Mouse (Mus musculus): Measurements from ENCODE around the gene Snx9. TPM values are rescaled to one million over a fixed set of nuclear protein-coding genes. Genes with fewer than 3 reads are reported as not detected.

Gene Snx9
- polyA plus RNA-seq, 1 experiment from 2014 or later: 20.8 TPM

DNA sequence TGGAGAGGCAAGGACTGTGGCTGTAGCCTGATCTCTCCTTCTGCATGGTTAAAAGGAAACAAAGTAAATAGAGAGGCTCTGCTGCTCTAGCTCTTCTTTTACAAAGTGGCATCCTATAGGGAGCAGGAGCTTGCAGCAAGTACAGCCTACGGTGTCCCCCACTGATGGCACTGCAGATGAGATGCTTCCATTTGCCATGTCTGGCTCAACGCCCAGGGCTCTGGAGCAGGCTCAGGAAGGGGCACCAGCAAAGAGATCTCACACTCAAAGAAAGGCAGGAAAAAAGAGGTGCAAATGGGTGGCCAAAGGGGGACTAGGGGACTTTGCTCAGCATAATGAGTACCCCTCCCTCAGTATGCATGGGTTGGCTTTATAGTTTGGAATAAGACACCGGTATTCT lies 7.0 kb upstream of the Snx9 start:
- ATAC-seq (ENCODE audit: low FRiP score): no peak
- Histone ChIP-seq H3K4me1 (0 out of 2 replicates have a peak, but pooled peaks cover 7% of the 10 kb centered on the region), H3K36me3 (no peaks in the 10 kb centered on the region), H3K27me3 (no peaks in the 10 kb centered on the region), H3K9ac (no peak overlapping the region), H3K4me2 (replicated peaks) (no peak overlapping the region), H3K27ac (no peak overlapping the region), H3K4me3 (no peak overlapping the region), H3K9me3 (replicated peaks) (no peaks in the 10 kb centered on the region; the same call in 1 of the 2 replicates)
- WGBS: 72% methylated on average over 3 of the region's 3 CpGs

DNA sequence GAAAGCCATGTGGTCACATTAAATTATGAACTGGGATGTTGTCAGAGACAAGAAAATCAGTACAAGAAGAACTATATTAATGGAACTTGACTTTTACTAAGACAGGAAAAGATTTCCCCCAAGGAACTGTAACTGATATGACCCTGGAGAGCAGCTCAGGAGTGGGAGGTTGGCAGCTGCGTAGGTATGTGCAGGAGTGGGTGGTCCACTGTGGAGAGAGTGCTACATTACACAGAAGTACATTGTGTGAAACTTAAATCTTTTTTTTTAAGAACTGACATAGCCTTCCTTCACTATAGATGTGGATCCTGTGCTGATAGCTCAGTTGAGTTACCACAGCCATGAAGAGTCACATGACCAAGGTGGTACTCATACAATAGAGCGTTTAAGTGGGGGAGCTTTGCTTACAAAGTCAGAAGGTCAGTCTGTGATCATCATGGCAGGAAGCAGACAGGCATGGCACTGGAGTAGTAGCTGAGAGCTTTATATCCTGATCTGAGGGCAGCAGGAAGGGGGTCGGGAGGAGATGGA lies 6.3 kb upstream of the Snx9 start:
- Histone ChIP-seq H3K9ac (no peak overlapping the region), H3K27ac (no peak overlapping the region), H3K4me2 (replicated peaks) (no peak overlapping the region), H3K4me1 (0 out of 2 replicates have a peak, but pooled peaks cover 6% of the 10 kb centered on the region), H3K27me3 (no peaks in the 10 kb centered on the region), H3K4me3 (no peak overlapping the region), H3K36me3 (no peaks in the 10 kb centered on the region), H3K9me3 (replicated peaks) (no peaks in the 10 kb centered on the region; the same call in 1 of the 2 replicates)
- no peak for ATAC-seq (ENCODE audit: low FRiP score)
- 67% methylated on average over 3 of the region's 3 CpGs for WGBS

DNA sequence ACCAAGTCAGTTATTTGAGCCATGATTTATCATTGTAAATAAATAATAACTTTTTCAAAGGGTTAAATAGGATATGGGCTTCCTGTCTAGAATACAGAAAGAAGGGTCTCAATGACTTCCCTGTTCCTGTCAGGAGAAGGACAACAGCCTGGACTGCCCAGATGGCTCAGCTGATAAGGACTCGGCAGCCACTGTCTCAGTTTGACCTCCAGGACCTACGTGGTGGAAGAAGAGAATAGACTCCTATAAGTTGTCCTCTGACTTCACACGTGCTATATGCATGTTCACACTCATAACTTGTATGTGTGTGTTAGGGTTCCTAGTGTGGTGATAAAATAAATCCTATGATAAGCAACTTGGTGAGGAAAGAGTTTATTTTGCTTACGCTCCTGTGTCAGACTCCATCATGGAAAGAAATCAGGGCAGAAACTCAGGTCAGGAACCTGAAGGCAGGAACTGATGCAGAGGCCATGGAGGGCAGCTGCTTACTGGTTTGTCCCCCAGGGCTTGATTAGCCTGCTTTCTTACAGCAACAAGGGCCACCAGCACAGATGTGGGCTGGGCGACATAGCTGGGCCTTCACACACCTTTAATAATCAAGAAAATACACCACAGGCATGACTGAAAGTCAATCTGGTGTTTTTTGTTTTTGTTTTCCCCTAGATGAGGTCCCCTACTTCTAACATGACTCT lies 1.4 kb upstream of the Snx9 start:
- no peaks in the 10 kb centered on the region for H3K27me3 ChIP-seq
- H3K9me3 ChIP-seq (replicated peaks): no peaks in the 10 kb centered on the region; the same call in 1 of the 2 replicates
- no peak overlapping the region for H3K9ac ChIP-seq
- peaks cover 11% of the 10 kb centered on the region for H3K4me1 ChIP-seq
- no peak overlapping the region for H3K4me3 ChIP-seq
- WGBS: 72% methylated on average over 5 of the region's 5 CpGs
- H3K27ac ChIP-seq: no peak overlapping the region
- no peaks in the 10 kb centered on the region for H3K36me3 ChIP-seq
- H3K4me2 ChIP-seq (replicated peaks): no peak overlapping the region
- no peak for ATAC-seq (ENCODE audit: low FRiP score)

DNA sequence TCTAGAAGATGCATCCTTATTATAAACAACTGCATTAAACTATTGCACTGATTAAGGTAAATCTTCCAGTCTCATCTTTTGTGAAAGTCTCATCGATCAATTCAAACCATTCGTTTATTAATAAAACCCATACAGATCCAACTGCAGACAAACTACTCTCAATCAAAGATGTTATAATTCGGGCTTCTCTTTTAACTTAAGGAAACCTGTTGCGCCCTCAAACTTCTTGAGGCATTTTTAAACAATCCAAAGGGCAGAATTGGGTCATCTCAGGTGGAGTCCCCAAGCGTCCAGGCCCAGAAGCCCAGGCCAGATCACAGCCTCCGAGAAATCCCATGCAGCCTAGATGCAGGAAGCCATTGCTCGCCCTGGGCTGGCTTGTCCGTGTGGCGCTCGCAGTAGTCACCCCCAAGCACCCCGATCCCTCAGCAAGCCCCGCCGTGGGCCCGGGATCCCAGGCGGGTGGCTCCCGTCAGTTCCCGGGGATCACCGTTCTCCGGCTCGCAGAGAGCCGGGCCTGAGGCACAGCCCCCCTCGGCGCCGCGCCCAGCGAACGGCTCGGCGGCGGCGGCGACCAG lies 490 bp upstream of the Snx9 start:
- Histone ChIP-seq H3K27me3 (no peaks in the 10 kb centered on the region), H3K4me3 (peak overlapping the region; percentile 77), H3K4me2 (replicated peaks) (peak overlapping the region; percentile 67), H3K9ac (peak overlapping the region; percentile 95), H3K27ac (peak overlapping the region; percentile 95), H3K4me1 (peaks cover 11% of the 10 kb centered on the region), H3K9me3 (replicated peaks) (no peaks in the 10 kb centered on the region; the same call in 1 of the 2 replicates), H3K36me3 (no peaks in the 10 kb centered on the region)
- 6% methylated on average over 32 of the region's 32 CpGs for WGBS
- ATAC-seq (ENCODE audit: low FRiP score): peak; percentile 69

DNA sequence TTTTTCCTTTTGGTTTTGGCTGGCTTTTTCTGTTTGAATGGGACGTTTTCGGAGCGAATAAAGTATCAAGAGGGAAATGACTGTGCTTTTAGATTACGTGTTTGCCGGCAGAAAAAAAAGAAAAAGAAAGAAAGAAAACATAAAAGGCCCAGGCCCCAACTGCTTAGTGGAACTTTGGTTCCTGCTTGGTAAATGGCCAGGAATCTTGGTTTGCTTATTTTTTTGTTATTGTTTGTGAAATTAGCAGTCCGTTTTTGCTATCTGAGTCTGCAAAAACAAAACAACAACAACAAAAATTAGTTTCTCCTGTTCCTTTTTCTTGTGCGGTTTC lies 779 bp downstream of the Snx9 start:
- ATAC-seq (ENCODE audit: low FRiP score): no peak
- no peaks in the 10 kb centered on the region for H3K36me3 ChIP-seq
- peak overlapping the region; percentile 95 for H3K9ac ChIP-seq
- H3K9me3 ChIP-seq (replicated peaks): no peaks in the 10 kb centered on the region
- H3K4me2 ChIP-seq (replicated peaks): peak overlapping the region; percentile 67
- no peaks in the 10 kb centered on the region for H3K27me3 ChIP-seq
- H3K27ac ChIP-seq: peak overlapping the region; percentile 95
- peaks cover 20% of the 10 kb centered on the region for H3K4me1 ChIP-seq
- peak overlapping the region; percentile 77 for H3K4me3 ChIP-seq
- 0% methylated on average over 7 of the region's 7 CpGs for WGBS

DNA sequence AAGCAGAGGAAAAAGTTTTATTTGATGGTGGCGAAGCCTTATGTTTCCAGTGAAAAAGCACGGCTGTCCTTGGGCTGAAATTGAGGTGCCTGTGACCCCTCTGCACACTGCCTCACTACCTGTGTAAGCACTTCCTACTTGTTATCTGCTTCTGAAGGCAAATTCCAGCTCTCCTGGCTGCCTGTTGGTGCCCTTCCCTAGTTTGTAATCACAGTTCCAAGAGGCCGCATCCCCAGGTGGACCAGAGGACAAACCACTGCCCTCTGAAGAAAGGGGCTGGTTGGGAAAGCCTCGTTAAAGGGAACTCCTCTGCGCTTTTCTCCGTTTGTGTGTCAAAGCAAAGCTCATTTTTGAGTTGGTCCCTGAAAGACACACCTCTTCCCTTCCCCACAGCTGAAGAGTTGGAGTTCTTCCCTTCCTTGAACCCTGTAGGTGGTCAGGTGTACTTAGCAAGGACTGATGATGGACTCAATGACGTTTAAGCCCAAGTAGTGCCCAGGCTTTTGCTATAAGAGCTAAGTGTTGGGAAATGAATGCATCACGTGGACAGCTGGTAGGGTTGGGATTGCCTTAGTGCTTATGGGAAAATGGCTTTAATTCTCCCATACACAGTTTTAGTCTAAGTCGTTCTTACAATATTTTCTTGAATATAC lies 2.0 kb downstream of the Snx9 start:
- no peaks in the 10 kb centered on the region for H3K27me3 ChIP-seq
- H3K4me3 ChIP-seq: no peak overlapping the region
- no peaks in the 10 kb centered on the region for H3K36me3 ChIP-seq
- peaks cover 20% of the 10 kb centered on the region for H3K4me1 ChIP-seq
- no peaks in the 10 kb centered on the region for H3K9me3 ChIP-seq (replicated peaks)
- no peak overlapping the region for H3K9ac ChIP-seq
- no peak overlapping the region for H3K27ac ChIP-seq
- peak overlapping the region; percentile 24 for H3K4me2 ChIP-seq (replicated peaks)
- ATAC-seq (ENCODE audit: low FRiP score): no peak
- 83% methylated on average over 9 of the region's 9 CpGs for WGBS

DNA sequence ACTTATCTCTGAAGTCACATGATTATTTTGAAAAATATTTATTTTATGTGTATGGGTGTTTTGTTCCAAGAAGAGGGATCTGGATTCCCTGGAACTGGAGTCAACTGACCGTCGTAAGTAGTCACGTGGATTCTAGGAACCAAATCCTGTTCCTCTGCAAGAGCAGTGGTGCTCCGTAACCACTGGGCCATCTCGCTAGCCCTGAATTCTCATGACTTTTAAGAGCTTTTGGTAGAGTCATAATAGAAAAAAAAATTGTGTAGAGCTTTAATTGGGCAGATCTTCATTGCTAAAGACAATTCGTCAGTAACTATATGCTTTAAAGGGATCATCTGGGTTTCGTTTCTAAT lies 2.5 kb downstream of the Snx9 start:
- Histone ChIP-seq H3K4me1 (peaks cover 21% of the 10 kb centered on the region), H3K4me2 (replicated peaks) (no peak overlapping the region), H3K9me3 (replicated peaks) (no peaks in the 10 kb centered on the region), H3K27ac (no peak overlapping the region), H3K4me3 (no peak overlapping the region), H3K9ac (no peak overlapping the region), H3K27me3 (no peaks in the 10 kb centered on the region), H3K36me3 (no peaks in the 10 kb centered on the region)
- ATAC-seq (ENCODE audit: low FRiP score): no peak
- 91% methylated on average over 7 of the region's 7 CpGs for WGBS

DNA sequence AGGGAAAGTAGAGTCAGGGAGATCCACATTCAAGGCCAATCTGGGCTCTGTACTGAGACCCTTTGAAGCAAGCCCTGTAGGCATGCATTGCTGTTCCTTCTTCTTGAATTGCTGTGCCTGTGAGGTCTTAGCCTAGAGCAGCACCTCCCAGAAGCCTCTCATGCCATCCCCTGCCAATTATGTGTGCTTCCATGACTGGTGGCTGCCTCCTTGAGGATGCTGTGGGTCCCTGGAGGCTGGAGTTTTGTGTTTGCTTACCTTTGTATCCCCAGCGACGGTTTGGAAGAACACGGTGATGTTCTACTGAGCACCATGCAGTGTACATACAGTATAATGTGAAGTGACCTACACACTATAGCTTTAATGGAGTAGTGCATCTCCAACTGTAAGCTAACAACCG lies 4.2 kb downstream of the Snx9 start:
- no peak overlapping the region for H3K27ac ChIP-seq
- H3K9ac ChIP-seq: no peak overlapping the region
- no peaks in the 10 kb centered on the region for H3K27me3 ChIP-seq
- H3K4me1 ChIP-seq: peaks cover 33% of the 10 kb centered on the region
- ATAC-seq (ENCODE audit: low FRiP score): no peak
- H3K9me3 ChIP-seq (replicated peaks): no peaks in the 10 kb centered on the region
- 77% methylated on average over 4 of the region's 4 CpGs for WGBS
- H3K4me2 ChIP-seq (replicated peaks): no peak overlapping the region
- H3K4me3 ChIP-seq: no peak overlapping the region
- H3K36me3 ChIP-seq: no peaks in the 10 kb centered on the region

DNA sequence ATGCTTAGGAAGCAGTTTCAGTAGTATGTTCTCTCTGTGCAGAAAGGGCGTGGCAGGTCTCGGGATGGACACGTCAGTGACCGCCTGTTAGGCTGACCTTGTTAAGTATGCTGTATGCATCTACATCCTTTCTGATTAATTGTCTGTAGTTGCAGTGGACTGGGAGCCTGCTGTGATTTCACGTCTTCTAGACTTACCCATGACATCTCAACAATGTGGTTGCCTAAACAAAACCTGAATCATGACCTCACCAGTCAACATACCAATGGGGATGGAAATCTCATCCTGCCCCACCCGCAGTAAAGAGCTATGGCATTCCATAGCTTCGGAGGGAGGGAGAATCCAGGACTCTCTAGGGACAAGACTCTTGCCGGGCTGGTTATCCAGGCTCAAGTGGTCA lies 5.0 kb downstream of the Snx9 start:
- Histone ChIP-seq H3K9ac (no peak overlapping the region), H3K4me3 (no peak overlapping the region), H3K4me2 (replicated peaks) (no peak overlapping the region), H3K4me1 (peaks cover 33% of the 10 kb centered on the region), H3K9me3 (replicated peaks) (no peaks in the 10 kb centered on the region), H3K27ac (no peak overlapping the region), H3K27me3 (no peaks in the 10 kb centered on the region), H3K36me3 (no peaks in the 10 kb centered on the region)
- ATAC-seq (ENCODE audit: low FRiP score): no peak
- WGBS: 44% methylated on average over 8 of the region's 8 CpGs

DNA sequence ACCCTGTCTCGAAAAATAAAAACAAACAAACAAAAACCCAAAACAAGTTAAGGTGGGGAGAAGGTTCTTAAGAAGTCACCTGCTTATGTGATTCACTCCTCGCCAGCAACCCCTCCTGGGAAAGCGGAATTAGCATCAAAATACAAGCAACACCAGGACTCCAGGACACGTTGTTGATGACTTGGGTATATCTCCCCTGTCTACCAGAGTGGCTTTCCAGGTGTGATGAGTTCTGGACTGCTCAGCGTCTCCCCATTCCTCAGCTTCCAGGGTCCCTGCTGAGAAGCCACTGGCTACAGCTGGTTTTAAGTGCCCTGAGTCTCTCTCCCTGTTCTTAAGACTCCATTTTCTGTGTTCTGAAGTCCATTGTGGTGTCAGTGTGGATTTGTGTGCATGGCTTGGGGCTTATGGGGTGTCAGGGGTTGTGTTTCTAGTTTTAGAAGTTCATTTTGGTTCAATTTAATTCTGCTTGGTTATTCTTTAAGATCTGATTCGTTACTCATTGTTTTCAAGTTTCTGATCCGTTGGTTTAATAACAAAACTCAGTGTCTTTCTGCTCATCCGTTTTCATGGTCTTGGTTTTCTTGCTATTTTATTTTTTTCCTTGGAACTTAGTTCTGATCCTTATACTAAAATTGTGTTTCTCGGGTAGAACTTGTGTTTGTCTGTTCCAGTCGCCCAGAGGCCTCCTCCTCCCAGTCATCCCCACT lies 7.7 kb downstream of the Snx9 start:
- Histone ChIP-seq H3K4me1 (peaks cover 21% of the 10 kb centered on the region), H3K27me3 (no peaks in the 10 kb centered on the region), H3K27ac (peak overlapping the region; percentile 67; the same call in 1 of the 2 replicates), H3K4me2 (replicated peaks) (peak overlapping the region; percentile 51), H3K4me3 (peak overlapping the region; percentile 19; the same call in 1 of the 2 replicates), H3K9me3 (replicated peaks) (no peaks in the 10 kb centered on the region), H3K36me3 (no peaks in the 10 kb centered on the region), H3K9ac (peak overlapping the region; percentile 54; the same call in 1 of the 2 replicates)
- WGBS: 64% methylated on average over 10 of the region's 10 CpGs
- no peak for ATAC-seq (ENCODE audit: low FRiP score)

DNA sequence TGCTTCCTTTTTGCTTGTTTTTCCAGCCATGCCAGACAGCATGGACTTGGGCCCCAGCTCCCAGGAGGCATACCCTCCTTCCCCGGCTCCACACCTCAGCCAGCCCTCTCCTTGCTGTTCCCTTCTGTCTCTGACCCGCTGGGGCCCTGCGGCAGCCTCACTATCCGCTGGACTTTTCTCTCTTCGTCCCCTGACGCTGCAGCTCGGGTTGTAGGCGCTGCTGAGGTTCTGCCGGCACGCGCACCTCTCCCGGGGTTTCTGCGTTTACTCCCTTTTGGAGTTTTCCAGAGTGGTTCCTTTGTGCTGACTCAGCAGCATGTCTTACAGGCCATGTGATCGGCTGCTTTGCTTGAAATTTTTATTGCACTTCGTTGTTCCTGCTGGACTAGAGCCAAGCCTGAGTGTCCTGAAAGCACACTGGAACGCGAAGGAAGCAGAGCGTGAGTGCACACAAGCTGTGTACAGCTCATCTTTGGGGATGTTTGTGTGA lies 8.3 kb downstream of the Snx9 start:
- Histone ChIP-seq H3K4me1 (peaks cover 21% of the 10 kb centered on the region), H3K27ac (peak overlapping the region; percentile 67), H3K4me3 (peak overlapping the region; percentile 19), H3K9me3 (replicated peaks) (no peaks in the 10 kb centered on the region), H3K27me3 (no peaks in the 10 kb centered on the region), H3K9ac (peak overlapping the region; percentile 54), H3K36me3 (peaks cover 2% of the 10 kb centered on the region; the same call in 1 of the 2 replicates), H3K4me2 (replicated peaks) (peak overlapping the region; percentile 51)
- WGBS: 22% methylated on average over 18 of the region's 18 CpGs
- ATAC-seq (ENCODE audit: low FRiP score): no peak

DNA sequence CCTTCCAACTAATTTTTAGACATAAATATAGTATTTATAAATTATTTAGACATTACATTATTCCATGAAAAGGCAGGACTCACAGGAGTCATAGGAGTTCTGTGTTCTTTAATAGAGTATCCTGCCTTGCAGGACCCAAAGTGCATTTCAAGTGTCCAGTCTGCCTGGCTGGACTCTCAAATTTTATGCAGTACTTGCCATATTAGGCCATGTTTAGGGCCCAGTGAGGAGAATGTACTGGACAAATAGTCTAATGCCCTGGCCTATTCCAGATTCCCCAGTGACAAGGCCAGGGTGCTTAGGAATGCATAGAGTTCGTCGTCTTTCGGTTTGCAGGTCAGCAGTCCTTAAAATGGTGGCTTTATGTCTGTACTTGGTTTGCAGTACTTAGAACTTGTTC lies 8.9 kb downstream of the Snx9 start:
- peak overlapping the region; percentile 51; the same call in 1 of the 2 replicates for H3K4me2 ChIP-seq (replicated peaks)
- peaks cover 2% of the 10 kb centered on the region; the same call in 1 of the 2 replicates for H3K36me3 ChIP-seq
- no peak for ATAC-seq (ENCODE audit: low FRiP score)
- H3K4me3 ChIP-seq: no peak overlapping the region
- H3K9ac ChIP-seq: no peak overlapping the region
- no peak overlapping the region for H3K27ac ChIP-seq
- no peaks in the 10 kb centered on the region for H3K27me3 ChIP-seq
- peaks cover 21% of the 10 kb centered on the region for H3K4me1 ChIP-seq
- no peaks in the 10 kb centered on the region for H3K9me3 ChIP-seq (replicated peaks)
- 95% methylated on average over 3 of the region's 3 CpGs for WGBS

Data from hindbrain, embryonic 12.5 days (tissue).